Mouse (Mus musculus): ENCODE measurements at regions not wholly inside any gene's neighbourhood (a gene's known extent, or its start where the extent isn't known, plus 50 kb on each side); places are given as distances from the start of the nearest gene placed in this dataset.

GRCm38 (mm10) chr16:50095858-50096551 lies 295.7 kb downstream of the Cd47 start:
- DNase-seq = no peak

- no peak for DNase-seq
Observed at GRCm38 (mm10) chr16:50096563-50096962, 296.2 kb downstream of the Cd47 start.

- no peak for DNase-seq
Observed at GRCm38 (mm10) chr16:50103340-50103739, 303.0 kb downstream of the Cd47 start.

GRCm38 (mm10) chr16:50118150-50118549 lies 314.0 kb downstream of the Bbx start:
- no peak for DNase-seq

- no peak for DNase-seq
Observed at GRCm38 (mm10) chr16:50122460-50122859, 309.7 kb downstream of the Bbx start.

GRCm38 (mm10) chr16:50124646-50125045 lies 307.5 kb downstream of the Bbx start:
- DNase-seq = no peak

GRCm38 (mm10) chr16:50125564-50125963 lies 306.6 kb downstream of the Bbx start:
- DNase-seq = no peak

- DNase-seq = no peak
Observed at GRCm38 (mm10) chr16:50131406-50131805, 300.8 kb downstream of the Bbx start.
